In the genomic region with DNA sequence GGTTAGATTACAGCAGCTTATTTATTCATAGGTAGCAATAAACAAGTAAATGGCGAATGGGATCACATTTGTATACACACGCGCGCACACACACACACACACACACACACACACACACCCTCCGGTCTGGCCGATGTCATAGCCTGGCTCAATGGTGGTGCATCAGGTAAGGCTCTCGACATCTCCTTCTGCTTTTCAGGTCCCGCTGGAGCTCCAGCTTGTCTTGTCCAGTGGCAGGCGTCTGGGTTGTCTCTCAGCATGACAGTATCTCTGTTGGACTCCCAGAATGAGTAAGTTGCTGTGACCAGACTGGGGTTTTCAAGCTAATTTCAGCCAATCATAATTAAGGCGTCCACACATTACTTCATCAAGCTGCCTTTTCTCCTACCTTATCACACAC, we compare ENCODE assay signal across 16 mouse cellular contexts.
"Had no signal": no experiment of that assay in that cellular context is flagged by ENCODE, and none has a peak within 500 bp of the region (broad histone marks: within the 10 kb centered on the region; RNA-seq: fewer than 3 reads in every experiment).

No protein-coding gene starts in this region.

- H3K4me3 ChIP-seq: neural tube, embryonic 12.5 days; neural tube, embryonic 13.5 days; neural tube, embryonic 15.5 days; stomach, embryonic 15.5 days had no signal

- H3K4me2 ChIP-seq: neural tube, embryonic 12.5 days; neural tube, embryonic 13.5 days; neural tube, embryonic 15.5 days; stomach, embryonic 15.5 days had no signal

- H3K9me3 ChIP-seq: neural tube, embryonic 12.5 days; neural tube, embryonic 13.5 days; neural tube, embryonic 15.5 days; stomach, embryonic 15.5 days had no signal

- H3K36me3 ChIP-seq: neural tube, embryonic 12.5 days; neural tube, embryonic 13.5 days; neural tube, embryonic 15.5 days; stomach, embryonic 15.5 days had no signal

- H3K9ac ChIP-seq: neural tube, embryonic 12.5 days; neural tube, embryonic 13.5 days; neural tube, embryonic 15.5 days; stomach, embryonic 15.5 days had no signal

- DNase-seq: retina, postnatal 1 day; right cerebral cortex, adult 18-20 months; right cerebral cortex, postnatal 14 days; right cerebral cortex, postnatal 25 days; right cerebral cortex, postnatal 4 days; spleen, adult 18-20 months; thymus, adult 18-20 months; thymus, adult 2 months; thymus, postnatal 14 days; thymus, postnatal 25 days; thymus, postnatal 36 days; thymus, postnatal 4 days had no signal

- H3K27me3 ChIP-seq: neural tube, embryonic 12.5 days; neural tube, embryonic 13.5 days; neural tube, embryonic 15.5 days; stomach, embryonic 15.5 days had no signal

- H3K27ac ChIP-seq: neural tube, embryonic 12.5 days; neural tube, embryonic 13.5 days; neural tube, embryonic 15.5 days; stomach, embryonic 15.5 days had no signal

- H3K4me1 ChIP-seq: neural tube, embryonic 12.5 days; neural tube, embryonic 13.5 days; neural tube, embryonic 15.5 days; stomach, embryonic 15.5 days had no signal
